Mouse (Mus musculus) layer of hippocampus, postnatal 25 days (tissue): ENCODE measurements around the gene Slc23a2. TPM values are rescaled to one million over a fixed set of nuclear protein-coding genes. Genes with fewer than 3 reads are reported as not detected.

Experiments used
- DNase-seq, 2 experiments: peaks; one replicate each; pipeline ENCODE4 v3.0.0; 2022; ENCODE audit warnings: mixed read lengths in 2 of 2, low spot score in 1 of 2; ENCODE audit errors: extremely low spot score in 1 of 2
- total RNA-seq, 2 experiments: library from RNA; stranded (reverse); gene quantifications; 2 replicates each; pipeline ENCODE4 v1.2.3; 2021

Slc23a2 gene
- total RNA-seq, 2 experiments from 2014 or later, result 90.9 to 94.0 TPM

DNA sequence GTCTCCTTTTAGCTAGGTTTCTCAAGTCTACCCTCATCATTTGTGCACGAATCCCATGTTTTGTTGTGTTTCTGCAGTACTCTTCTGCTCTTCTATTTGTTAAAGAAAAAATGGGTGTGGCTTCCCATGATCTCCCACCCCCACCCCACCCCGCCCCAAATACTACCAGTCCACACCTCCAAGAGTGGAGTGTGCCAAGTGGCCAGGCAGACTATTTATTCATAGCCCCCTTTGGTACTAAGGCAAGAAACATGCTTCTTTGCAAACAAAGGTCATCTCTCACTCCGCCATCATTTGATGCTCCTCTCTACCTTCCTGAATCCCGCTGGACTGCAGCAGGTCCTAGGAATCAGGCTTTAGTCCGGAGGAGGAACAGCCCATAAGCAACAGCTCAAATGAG is 116.8 kb downstream of the Slc23a2 start:
- DNase-seq, result no peak

DNA sequence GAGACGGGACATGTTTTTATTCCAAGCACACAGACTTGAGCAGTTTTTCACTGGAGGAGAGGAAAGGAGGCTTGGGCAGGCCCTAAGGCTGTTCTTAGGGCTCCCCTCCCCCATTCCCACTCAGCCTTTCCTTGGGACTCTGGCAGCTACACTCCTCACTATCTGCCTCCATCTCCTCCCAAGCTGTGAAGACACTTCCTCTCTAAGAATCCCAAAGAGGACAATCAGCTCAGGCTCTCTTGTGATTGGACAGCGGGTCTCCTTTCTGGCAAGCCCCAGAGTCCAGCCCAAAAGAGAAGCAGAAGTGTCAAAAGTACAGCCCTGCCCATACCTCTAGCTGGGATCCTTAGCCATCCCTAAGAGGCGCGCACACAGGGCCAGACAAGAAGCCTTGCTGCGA is 117.5 kb downstream of the Slc23a2 start:
- no peak for DNase-seq

DNA sequence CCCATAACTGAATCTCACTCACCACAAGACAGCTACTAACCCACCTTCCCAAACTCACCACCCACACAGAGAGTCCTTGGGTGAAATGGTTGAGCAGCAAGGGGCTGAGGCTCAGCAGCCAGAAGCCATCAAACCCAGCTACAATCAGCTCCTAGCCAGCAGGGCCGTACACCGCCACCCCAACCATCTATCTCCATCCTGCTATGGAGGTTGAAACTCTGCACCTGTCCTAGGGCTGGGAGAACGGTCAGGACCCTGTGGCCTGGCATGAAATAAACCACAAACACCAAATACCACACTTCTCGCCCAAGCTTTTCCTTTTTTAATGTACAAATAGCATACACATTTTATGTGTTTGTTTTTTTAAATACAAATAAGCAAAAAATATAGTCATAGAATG is 120.9 kb downstream of the Slc23a2 start:
- no peak for DNase-seq

GRCm38 (mm10) chr2:132022621-132023020 is 122.3 kb downstream of the Slc23a2 start:
- no peak for DNase-seq

DNA sequence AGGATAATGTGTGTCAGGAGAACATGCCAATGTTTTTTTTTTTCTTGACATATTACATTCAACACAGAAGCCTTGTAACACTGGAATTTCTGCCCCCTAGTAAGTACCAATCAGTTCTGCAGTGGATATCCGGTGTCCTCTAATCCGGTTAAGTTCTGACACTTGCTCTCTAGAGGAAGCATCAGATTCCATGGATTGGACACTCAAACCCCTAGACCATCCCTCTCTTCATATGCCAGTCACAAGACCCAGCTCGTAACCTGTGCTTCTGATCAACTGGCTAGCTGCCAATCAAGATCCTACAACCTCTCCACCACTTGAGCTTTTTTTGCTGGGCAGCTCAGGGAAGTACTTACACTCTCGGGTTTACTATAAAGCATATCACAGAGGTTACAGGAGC is 123.3 kb downstream of the Slc23a2 start:
- no peak for DNase-seq

- DNase-seq, result no peak
Measured at GRCm38 (mm10) chr2:132020991-132021541, 123.8 kb downstream of the Slc23a2 start.

DNA sequence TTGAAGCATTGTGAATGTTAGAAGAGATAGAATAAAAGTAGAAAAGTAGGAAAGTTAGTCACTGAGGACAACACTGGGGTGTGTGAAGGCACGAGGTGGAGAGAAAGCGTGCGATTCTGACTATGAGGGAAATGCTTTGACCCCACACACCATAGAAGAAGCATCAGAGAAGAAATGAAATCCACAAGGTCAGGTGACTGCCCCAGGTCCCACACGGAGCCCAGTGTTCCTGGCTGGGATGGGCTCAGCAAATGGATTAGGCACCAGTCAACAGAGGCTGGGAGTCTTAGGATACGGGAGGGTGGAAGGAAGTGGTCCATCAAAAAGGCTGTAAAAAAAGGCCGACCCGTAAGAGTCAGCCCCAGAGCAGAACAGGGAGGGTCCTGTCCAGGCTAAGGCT is 124.5 kb downstream of the Slc23a2 start:
- no peak for DNase-seq

- DNase-seq, result no peak
Measured at GRCm38 (mm10) chr2:132019372-132019811, 125.5 kb downstream of the Slc23a2 start.

- DNase-seq, result no peak
Measured at GRCm38 (mm10) chr2:132018156-132018555, 126.8 kb downstream of the Slc23a2 start.

DNA sequence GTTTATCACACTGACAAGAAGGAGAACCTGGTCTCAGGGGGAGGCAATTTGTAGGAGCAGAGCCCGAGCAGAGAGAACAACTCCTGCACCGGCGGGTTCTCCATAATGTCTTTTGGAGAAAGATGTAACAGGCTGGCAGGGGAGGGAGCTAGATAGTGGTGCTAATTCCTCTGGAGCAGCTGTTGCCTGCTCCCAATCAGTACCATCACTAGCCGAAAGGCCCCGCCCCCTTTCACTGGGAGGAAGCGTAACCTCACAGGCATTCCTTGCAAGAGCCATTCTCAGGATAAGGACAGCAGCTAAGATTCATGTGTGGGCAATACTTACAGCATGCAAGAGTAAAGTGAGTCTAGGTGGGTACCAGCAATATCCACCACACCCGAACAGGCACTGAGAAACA is 127.3 kb downstream of the Slc23a2 start:
- no peak for DNase-seq

GRCm38 (mm10) chr2:132016034-132016433 is 128.9 kb downstream of the Slc23a2 start:
- DNase-seq, result no peak

DNA sequence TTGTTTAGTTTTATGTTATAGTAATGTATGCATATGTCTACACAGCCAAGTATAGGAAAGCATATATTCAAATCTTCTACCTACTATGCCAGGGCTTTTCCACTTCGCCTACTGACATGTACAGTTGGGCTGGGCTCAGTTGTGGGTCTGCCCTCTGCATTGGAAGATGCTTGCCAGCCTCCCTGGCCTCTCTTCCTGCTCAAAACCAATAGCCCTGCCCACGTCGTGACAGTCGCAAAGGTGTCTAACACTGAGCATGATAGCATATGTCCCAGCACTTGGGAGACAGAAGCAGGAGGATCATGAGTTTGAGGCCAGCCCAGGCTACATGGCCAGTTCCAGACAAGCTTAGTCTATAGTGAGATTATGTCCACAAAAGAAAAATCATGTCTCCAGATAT is 131.8 kb downstream of the Slc23a2 start:
- DNase-seq, result no peak

- DNase-seq, result no peak
Measured at GRCm38 (mm10) chr2:132010781-132011180, 134.1 kb downstream of the Slc23a2 start.

DNA sequence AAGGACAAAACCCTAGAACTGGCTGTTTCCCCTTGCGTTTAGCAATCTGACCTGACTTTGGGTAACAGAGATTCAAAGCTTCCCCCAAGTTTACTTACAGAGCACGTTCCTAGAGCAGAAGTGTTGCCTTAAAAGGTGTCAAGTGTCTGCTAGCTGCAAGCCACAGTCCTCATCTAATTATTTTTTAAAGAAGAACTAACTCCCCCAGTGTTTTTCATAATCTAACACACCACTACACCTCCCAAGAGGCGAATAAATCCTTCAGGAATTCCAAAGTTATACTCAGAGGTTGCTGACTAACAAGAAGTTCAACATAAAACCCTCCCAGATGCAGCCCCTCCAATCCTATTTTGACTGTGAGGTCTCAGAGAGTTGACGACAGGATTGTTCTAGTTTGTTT is 136.7 kb downstream of the Slc23a2 start:
- no peak for DNase-seq

- no peak for DNase-seq
Measured at GRCm38 (mm10) chr2:132007475-132007819, 137.5 kb downstream of the Slc23a2 start.

- no peak for DNase-seq
Measured at GRCm38 (mm10) chr2:132006561-132007474, 138.1 kb downstream of the Slc23a2 start.

GRCm38 (mm10) chr2:132005445-132005844 is 139.5 kb downstream of the Slc23a2 start:
- DNase-seq, result no peak

DNA sequence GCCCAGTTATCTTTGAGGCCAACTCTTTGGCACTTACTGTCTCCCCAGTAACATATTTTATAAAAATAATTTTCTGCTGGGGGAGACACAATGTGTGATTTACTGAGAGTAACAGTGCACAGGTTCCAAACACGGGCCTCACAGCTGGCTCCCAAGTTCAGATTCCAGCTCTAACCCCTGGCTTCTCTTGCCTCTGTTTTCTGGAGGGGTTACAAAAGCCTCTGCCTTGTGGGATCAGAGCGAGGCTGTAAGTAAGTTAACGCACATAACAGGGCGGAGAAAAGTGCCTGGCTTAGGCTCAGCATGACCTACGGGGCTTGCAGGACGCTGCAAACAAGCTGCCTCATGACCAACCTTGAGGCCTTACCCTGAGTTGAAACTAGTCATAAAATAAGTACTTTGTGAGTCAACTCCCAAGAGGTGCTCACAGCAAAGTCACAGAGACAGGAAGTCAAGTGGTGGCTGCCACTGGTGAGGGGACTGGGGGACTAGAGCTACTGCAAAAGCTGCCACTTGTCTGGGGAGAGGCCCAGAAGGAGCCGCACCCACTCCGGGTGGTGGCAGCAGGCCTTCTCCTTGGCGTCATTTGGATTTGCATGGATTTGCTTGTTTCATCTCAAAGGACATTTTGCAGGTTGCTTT is 140.3 kb downstream of the Slc23a2 start:
- DNase-seq, result no peak

DNA sequence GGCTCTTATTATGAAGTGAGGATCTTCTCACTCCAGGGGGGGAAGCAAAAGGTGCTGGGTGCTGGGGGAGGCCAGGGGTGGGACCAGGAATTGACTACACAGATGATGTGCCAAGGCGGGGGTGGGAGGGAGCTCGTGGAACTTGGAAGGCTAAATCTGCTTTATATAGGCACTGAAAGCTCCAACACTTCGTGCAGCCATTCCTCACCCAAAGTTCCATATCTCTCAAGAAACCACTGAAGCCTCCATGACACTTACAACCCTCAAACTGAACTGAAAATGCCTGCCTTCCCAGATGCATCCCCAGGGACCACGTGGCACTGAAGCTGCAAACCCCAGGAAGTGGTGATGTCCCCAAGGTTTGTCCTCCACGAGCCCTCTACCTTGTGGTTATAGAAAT is 141.0 kb downstream of the Slc23a2 start:
- DNase-seq, result no peak
